Mouse (Mus musculus): ENCODE measurements around the gene Rbfox1. TPM values are rescaled to one million over a fixed set of nuclear protein-coding genes. Genes with fewer than 3 reads are reported as not detected.
A peak's percentile ranks its signal among the peaks of the same experiment; 100 is the strongest.

The Rbfox1 gene
- polyA plus RNA-seq, 1 experiment from 2014 or later = 75.8 TPM

DNA sequence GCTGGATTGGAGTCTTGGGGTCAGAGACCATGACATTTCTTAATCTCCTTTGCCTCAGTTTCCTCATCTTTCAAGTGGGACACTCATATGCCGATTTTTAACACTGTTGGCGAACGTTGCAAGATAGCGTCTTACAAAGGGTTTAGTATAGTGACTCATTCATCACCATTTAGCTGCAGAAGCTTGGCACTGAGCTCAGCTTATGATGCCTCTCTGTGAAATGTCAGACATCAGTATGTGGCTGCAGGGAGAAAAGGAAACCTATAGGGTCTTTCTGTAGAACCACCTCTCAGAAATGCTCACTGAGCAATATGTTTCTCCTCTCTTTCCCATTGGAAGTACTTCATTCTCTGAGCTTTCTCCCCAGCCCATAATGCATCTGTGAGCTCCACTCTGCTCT lies 356.2 kb downstream of the Rbfox1 start:
- no peaks in the 10 kb centered on the region for H3K9me3 ChIP-seq (replicated peaks; ENCODE audit: control insufficient read depth, low read length)
- H3K27ac ChIP-seq (ENCODE audit: low read depth, low read length) = no peak overlapping the region
- no peak for ATAC-seq
- H3K4me2 ChIP-seq (ENCODE audit: low read length) = no peak overlapping the region
- H3K9ac ChIP-seq (ENCODE audit: low read length) = no peak overlapping the region
- DNase-seq (ENCODE audit: low spot score) = no peak
- H3K4me3 ChIP-seq (ENCODE audit: low read depth, low read length) = no peak overlapping the region
- no peaks in the 10 kb centered on the region for H3K27me3 ChIP-seq (replicated peaks; ENCODE audit: control insufficient read depth, insufficient read depth, low read length)
- H3K4me1 ChIP-seq (ENCODE audit: control insufficient read depth, insufficient read depth, low read length) = no peaks in the 10 kb centered on the region
- no peaks in the 10 kb centered on the region for H3K36me3 ChIP-seq (ENCODE audit: control insufficient read depth, insufficient read depth, low read length)
- 94% methylated on average over 4 of the region's 4 CpGs for WGBS

DNA sequence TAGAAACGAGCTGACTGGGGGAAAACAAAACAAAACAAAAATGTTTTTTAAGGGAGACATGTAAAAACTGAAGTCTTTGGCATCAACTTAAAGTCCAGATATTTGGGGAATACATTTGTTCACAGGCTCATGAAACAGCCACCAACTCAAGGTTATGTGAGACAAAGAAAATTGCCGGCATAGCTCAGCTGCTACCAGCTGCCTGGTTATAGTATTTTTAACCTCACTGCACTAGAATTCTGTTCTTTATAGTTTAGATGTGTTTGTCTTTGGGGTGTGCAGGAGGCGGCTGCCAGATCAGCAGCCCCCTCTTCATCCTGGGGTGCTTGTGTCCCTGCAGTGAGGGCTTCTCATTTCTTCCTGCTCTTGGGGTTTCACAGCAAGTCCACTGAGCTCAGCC lies 357.3 kb downstream of the Rbfox1 start:
- ATAC-seq (no peak), DNase-seq (ENCODE audit: low spot score) (no peak)
- H3K4me1 ChIP-seq (ENCODE audit: control insufficient read depth, insufficient read depth, low read length) = no peaks in the 10 kb centered on the region
- H3K36me3 ChIP-seq (ENCODE audit: control insufficient read depth, insufficient read depth, low read length) = no peaks in the 10 kb centered on the region
- H3K9ac ChIP-seq (ENCODE audit: low read length) = no peak overlapping the region
- no peaks in the 10 kb centered on the region for H3K9me3 ChIP-seq (replicated peaks; ENCODE audit: control insufficient read depth, low read length)
- no peak overlapping the region for H3K4me2 ChIP-seq (ENCODE audit: low read length)
- WGBS = 88% methylated on average over 3 of the region's 3 CpGs
- H3K27ac ChIP-seq (ENCODE audit: low read depth, low read length) = no peak overlapping the region
- H3K27me3 ChIP-seq (replicated peaks; ENCODE audit: control insufficient read depth, insufficient read depth, low read length) = no peaks in the 10 kb centered on the region
- no peak overlapping the region for H3K4me3 ChIP-seq (ENCODE audit: low read depth, low read length)

DNA sequence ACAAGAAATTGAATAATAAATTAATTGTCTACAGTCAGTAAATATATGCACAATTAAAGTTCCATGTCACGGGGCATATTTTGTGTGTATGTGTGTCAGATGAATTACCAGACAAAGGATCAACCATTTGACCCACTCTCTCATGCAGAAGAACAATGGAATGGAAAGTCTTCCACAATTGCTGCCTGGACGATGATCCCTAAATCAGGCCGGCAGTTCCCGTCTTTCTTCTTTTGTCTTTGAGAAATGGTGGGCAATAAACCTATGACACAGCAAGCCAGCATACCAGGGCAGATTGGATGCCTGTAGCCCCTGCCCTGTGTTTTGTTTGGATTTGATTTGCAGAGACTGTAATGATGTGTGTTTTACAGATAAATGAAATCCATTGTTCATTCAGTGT lies 362.4 kb downstream of the Rbfox1 start:
- no peak for DNase-seq (ENCODE audit: low spot score)
- Histone ChIP-seq H3K9me3 (replicated peaks; ENCODE audit: control insufficient read depth, low read length) (no peaks in the 10 kb centered on the region), H3K4me1 (ENCODE audit: control insufficient read depth, insufficient read depth, low read length) (no peaks in the 10 kb centered on the region), H3K9ac (ENCODE audit: low read length) (no peak overlapping the region), H3K4me2 (ENCODE audit: low read length) (no peak overlapping the region), H3K27ac (ENCODE audit: low read depth, low read length) (no peak overlapping the region), H3K36me3 (ENCODE audit: control insufficient read depth, insufficient read depth, low read length) (no peaks in the 10 kb centered on the region), H3K4me3 (ENCODE audit: low read depth, low read length) (no peak overlapping the region), H3K27me3 (replicated peaks; ENCODE audit: control insufficient read depth, insufficient read depth, low read length) (no peaks in the 10 kb centered on the region)
- no peak for ATAC-seq
- WGBS = 47% methylated on average over 4 of the region's 4 CpGs

DNA sequence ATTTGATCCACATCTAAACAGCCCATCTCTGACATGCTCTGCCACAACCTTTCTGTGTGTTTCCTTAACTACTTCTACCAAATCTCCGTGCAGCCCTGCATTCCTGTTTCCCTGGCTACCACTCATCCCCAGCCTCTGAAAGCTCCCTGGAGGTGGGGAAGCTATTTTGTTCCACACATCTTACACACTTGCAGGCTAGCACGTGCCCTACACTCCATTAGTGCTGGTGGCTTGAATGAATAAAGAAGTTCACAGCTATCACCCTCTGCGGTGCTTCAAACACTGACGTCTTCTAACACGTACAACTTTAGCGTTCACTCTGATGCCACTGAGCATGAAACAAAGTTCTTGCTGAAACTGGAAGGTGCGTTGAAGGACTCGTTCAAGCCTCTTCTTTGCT lies 379.4 kb downstream of the Rbfox1 start:
- no peaks in the 10 kb centered on the region for H3K27me3 ChIP-seq (replicated peaks; ENCODE audit: control insufficient read depth, insufficient read depth, low read length)
- H3K36me3 ChIP-seq (ENCODE audit: control insufficient read depth, insufficient read depth, low read length) = no peaks in the 10 kb centered on the region
- H3K4me1 ChIP-seq (ENCODE audit: control insufficient read depth, insufficient read depth, low read length) = no peaks in the 10 kb centered on the region
- H3K9ac ChIP-seq (ENCODE audit: low read length) = no peak overlapping the region
- ATAC-seq (no peak), DNase-seq (ENCODE audit: low spot score) (no peak)
- WGBS = 74% methylated on average over 8 of the region's 8 CpGs
- H3K9me3 ChIP-seq (replicated peaks; ENCODE audit: control insufficient read depth, low read length) = no peaks in the 10 kb centered on the region
- H3K27ac ChIP-seq (ENCODE audit: low read depth, low read length) = no peak overlapping the region
- H3K4me3 ChIP-seq (ENCODE audit: low read depth, low read length) = no peak overlapping the region
- H3K4me2 ChIP-seq (ENCODE audit: low read length) = no peak overlapping the region

DNA sequence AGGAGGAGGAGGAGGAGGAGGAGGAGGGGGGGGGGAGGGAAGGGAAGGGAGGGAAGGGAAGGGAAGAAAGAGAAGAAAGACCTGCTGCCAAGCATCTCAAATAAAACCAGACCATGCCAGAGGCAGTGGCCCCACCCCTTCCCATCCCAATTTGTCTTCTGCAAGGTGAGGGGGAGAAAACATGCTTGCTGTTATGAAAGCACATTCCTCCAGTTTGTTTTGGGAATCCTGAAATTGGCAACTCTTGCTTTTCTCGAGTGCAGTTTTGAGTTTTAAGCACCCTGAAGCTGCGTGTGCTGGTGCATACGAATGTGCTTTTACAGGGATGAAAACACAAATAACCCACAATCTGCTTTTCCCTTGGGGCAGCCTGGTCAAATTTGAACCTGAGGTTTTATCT lies 380.5 kb downstream of the Rbfox1 start:
- Histone ChIP-seq H3K4me2 (ENCODE audit: low read length) (no peak overlapping the region), H3K9ac (ENCODE audit: low read length) (no peak overlapping the region), H3K4me3 (ENCODE audit: low read depth, low read length) (no peak overlapping the region), H3K27ac (ENCODE audit: low read depth, low read length) (no peak overlapping the region), H3K27me3 (replicated peaks; ENCODE audit: control insufficient read depth, insufficient read depth, low read length) (no peaks in the 10 kb centered on the region), H3K9me3 (replicated peaks; ENCODE audit: control insufficient read depth, low read length) (no peaks in the 10 kb centered on the region), H3K36me3 (ENCODE audit: control insufficient read depth, insufficient read depth, low read length) (no peaks in the 10 kb centered on the region), H3K4me1 (ENCODE audit: control insufficient read depth, insufficient read depth, low read length) (no peaks in the 10 kb centered on the region)
- WGBS = 86% methylated on average over 3 of the region's 3 CpGs
- DNase-seq (ENCODE audit: low spot score) (no peak), ATAC-seq (no peak)

DNA sequence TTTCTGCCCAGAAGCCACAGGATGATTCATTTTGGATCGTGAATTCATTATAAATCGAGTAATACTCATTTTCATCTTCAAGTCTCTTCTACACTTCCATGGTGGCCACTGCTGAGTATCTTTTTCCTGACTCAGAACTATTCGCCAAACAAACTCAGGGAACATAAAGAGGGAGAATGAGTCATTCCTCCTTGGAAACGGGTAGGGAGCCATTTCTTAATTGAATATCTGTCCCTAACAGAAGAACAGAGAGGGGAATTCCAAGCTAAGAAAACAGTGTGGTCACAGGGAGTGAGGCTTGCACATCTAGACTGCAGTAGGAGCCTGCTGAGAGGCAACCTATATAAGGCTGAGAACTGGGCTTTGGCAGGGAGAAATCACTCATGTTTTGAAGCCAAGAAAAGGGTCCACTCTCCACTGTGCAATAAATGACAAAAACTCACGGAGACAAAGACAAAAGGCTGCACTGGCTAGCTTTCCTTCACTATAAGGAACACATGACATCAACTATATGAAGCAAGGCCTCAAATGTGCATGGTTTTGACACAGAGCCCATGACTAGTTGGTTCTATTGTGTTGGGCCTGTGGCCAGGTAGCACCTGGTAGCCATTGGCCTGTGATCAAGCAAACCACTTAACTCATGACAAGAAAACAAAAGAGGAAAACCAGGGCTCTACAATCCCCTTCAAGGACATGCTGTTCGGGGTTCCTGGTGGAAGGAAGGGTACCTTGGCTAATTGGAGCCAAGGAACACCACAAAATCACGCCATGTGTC lies 386.6 kb downstream of the Rbfox1 start:
- no peak for DNase-seq (ENCODE audit: low spot score)
- Histone ChIP-seq H3K9ac (ENCODE audit: low read length) (no peak overlapping the region), H3K4me1 (ENCODE audit: control insufficient read depth, insufficient read depth, low read length) (no peaks in the 10 kb centered on the region), H3K4me2 (ENCODE audit: low read length) (no peak overlapping the region), H3K27me3 (replicated peaks; ENCODE audit: control insufficient read depth, insufficient read depth, low read length) (no peaks in the 10 kb centered on the region), H3K36me3 (ENCODE audit: control insufficient read depth, insufficient read depth, low read length) (no peaks in the 10 kb centered on the region), H3K4me3 (ENCODE audit: low read depth, low read length) (no peak overlapping the region), H3K9me3 (replicated peaks; ENCODE audit: control insufficient read depth, low read length) (no peaks in the 10 kb centered on the region), H3K27ac (ENCODE audit: low read depth, low read length) (no peak overlapping the region)
- WGBS = 76% methylated on average over 7 of the region's 7 CpGs
- ATAC-seq = no peak

DNA sequence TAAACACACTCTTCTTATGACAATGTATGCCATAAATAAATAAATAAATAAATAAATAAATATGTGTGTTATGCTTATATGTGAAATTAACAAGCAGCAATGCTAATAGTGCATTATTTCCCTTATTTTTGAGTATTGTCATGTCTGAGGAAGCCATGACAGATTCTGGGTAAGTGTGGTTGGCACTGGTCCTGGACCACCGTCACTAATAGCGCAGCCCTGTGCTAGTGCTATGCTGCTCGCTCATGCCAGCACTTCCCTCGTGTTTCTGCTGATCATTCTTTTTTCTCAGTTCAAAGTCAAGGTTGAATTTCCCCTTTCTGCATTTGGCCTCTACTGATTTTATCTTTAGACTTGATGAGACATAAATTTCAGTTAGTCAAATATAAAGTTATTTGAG lies 398.3 kb downstream of the Rbfox1 start:
- DNase-seq (ENCODE audit: low spot score) (peak; percentile 51), ATAC-seq (no peak)
- Histone ChIP-seq H3K9ac (ENCODE audit: low read length) (no peak overlapping the region), H3K4me3 (ENCODE audit: low read depth, low read length) (no peak overlapping the region), H3K36me3 (ENCODE audit: control insufficient read depth, insufficient read depth, low read length) (no peaks in the 10 kb centered on the region), H3K4me2 (ENCODE audit: low read length) (no peak overlapping the region), H3K27ac (ENCODE audit: low read depth, low read length) (no peak overlapping the region), H3K27me3 (replicated peaks; ENCODE audit: control insufficient read depth, insufficient read depth, low read length) (no peaks in the 10 kb centered on the region), H3K4me1 (ENCODE audit: control insufficient read depth, insufficient read depth, low read length) (peaks cover 5% of the 10 kb centered on the region; the same call in 1 of the 2 replicates), H3K9me3 (replicated peaks; ENCODE audit: control insufficient read depth, low read length) (no peaks in the 10 kb centered on the region)
- 74% methylated on average over 4 of the region's 4 CpGs for WGBS

DNA sequence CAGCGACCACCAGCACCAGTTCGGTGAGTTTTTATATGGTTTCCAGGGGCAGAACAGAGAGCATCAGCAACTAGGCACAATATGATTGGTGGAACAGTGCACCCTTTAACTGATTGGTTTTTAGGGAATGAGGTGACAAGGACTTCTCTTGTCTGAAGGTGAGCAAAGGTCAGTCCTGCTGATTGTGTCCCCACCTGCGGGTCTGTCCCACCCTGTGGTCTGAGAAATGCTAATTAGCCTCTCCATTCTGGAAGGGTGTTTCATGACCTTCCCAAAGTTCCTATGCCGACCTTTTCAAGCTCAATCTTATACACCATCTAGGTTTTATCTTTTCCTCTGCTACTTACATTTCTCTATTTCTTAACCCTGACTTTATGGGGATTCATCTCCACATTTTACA lies 399.2 kb downstream of the Rbfox1 start:
- ATAC-seq (no peak), DNase-seq (ENCODE audit: low spot score) (no peak)
- Histone ChIP-seq H3K36me3 (ENCODE audit: control insufficient read depth, insufficient read depth, low read length) (no peaks in the 10 kb centered on the region), H3K27ac (ENCODE audit: low read depth, low read length) (no peak overlapping the region), H3K27me3 (replicated peaks; ENCODE audit: control insufficient read depth, insufficient read depth, low read length) (no peaks in the 10 kb centered on the region), H3K4me3 (ENCODE audit: low read depth, low read length) (no peak overlapping the region), H3K9ac (ENCODE audit: low read length) (no peak overlapping the region), H3K4me1 (ENCODE audit: control insufficient read depth, insufficient read depth, low read length) (peaks cover 5% of the 10 kb centered on the region; the same call in 1 of the 2 replicates), H3K9me3 (replicated peaks; ENCODE audit: control insufficient read depth, low read length) (no peaks in the 10 kb centered on the region), H3K4me2 (ENCODE audit: low read length) (no peak overlapping the region)
- WGBS = 50% methylated on average over 4 of the region's 4 CpGs

DNA sequence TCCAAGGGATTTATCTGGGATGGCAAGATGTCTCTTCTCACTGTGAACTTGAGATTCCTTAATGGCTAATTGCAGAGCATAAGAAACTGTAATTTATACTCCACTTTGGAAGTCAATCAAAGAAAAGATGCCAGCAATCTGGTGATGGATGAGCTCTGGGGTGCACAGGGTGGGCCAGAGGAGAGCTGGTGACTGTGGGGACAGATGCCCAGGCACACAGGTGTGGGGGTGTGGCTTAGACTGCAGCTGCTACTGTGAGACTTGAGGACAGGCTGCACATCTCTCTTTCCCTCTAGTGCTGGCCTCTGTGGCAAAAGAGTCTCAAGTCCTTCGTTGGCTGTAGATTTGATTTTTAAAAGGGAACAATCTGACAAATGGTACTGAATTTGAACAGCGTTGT lies 402.5 kb downstream of the Rbfox1 start:
- peak; percentile 24 for DNase-seq (ENCODE audit: low spot score)
- no peak overlapping the region for H3K4me2 ChIP-seq (ENCODE audit: low read length)
- WGBS = 80% methylated on average over 2 of the region's 2 CpGs
- H3K4me3 ChIP-seq (ENCODE audit: low read depth, low read length) = no peak overlapping the region
- H3K9me3 ChIP-seq (replicated peaks; ENCODE audit: control insufficient read depth, low read length) = no peaks in the 10 kb centered on the region
- H3K4me1 ChIP-seq (ENCODE audit: control insufficient read depth, insufficient read depth, low read length) = peaks cover 5% of the 10 kb centered on the region; the same call in 1 of the 2 replicates
- peak; percentile 42; the same call in 1 of the 2 replicates for ATAC-seq
- H3K36me3 ChIP-seq (ENCODE audit: control insufficient read depth, insufficient read depth, low read length) = no peaks in the 10 kb centered on the region
- no peaks in the 10 kb centered on the region for H3K27me3 ChIP-seq (replicated peaks; ENCODE audit: control insufficient read depth, insufficient read depth, low read length)
- no peak overlapping the region for H3K27ac ChIP-seq (ENCODE audit: low read depth, low read length)
- H3K9ac ChIP-seq (ENCODE audit: low read length) = no peak overlapping the region
